Mouse (Mus musculus) erythroblast, embryonic 14.5 days (primary cell): ENCODE results near the gene Col6a3.

Experiments used
- GATA1 ChIP-seq: IDR thresholded peaks from 2 replicates; pipeline ENCODE4 v1.6.1; 2012; ENCODE audit warnings: low read length, inconsistent platforms, mixed read lengths
- TAL1 ChIP-seq: IDR thresholded peaks from 3 replicates; pipeline ENCODE4 v1.6.1; 2012; ENCODE audit warnings: low read length, inconsistent platforms, mixed read lengths

GRCm38 (mm10) chr1:90800466-90800865 is 43.3 kb downstream of the Col6a3 start:
- TF ChIP-seq TAL1 (no peak), GATA1 (no peak)
